Mouse (Mus musculus) stomach, embryonic 14.5 days (tissue): ENCODE measurements around the gene Fzd4. TPM values are rescaled to one million over a fixed set of nuclear protein-coding genes. Genes with fewer than 3 reads are reported as not detected.
A peak's percentile ranks its signal among the peaks of the same experiment; 100 is the strongest.

Source experiments
- ATAC-seq: fragments of 200-750 bp; cut with Nextera tagmentation; 2 replicates; pipeline ENCODE4 v1.8.0; 2017; ENCODE audit warnings: low read depth, moderate TSS enrichment; ENCODE audit not compliant: insufficient number of reproducible peaks, insufficient read depth, low FRiP score
- H3K27ac ChIP-seq: fragments of 300-500 bp; sonication (generic); 2 replicates; pipeline ENCODE4 v1.5.1; 2014; ENCODE audit warnings: mild to moderate bottlenecking, low read length, moderate library complexity, mixed read lengths
- H3K27me3 ChIP-seq: fragments of 300-500 bp; sonication (generic); 2 replicates; pipeline ENCODE4 v1.6.1; 2014; ENCODE audit warnings: low read length, control low read depth, mixed read lengths; ENCODE audit not compliant: control insufficient read depth, insufficient read depth
- H3K36me3 ChIP-seq: fragments of 300-500 bp; sonication (generic); 2 replicates; pipeline ENCODE4 v1.6.1; 2014; ENCODE audit warnings: mild to moderate bottlenecking, control low read depth, low read length, moderate library complexity, mixed read lengths; ENCODE audit not compliant: control insufficient read depth, insufficient read depth
- H3K4me1 ChIP-seq: fragments of 300-500 bp; sonication (generic); 2 replicates; pipeline ENCODE4 v1.6.1; 2014; ENCODE audit warnings: low read length, control low read depth, mixed read lengths; ENCODE audit not compliant: control insufficient read depth, insufficient read depth
- H3K4me2 ChIP-seq: fragments of 300-500 bp; sonication (generic); replicated peaks from 2 replicates; pipeline ENCODE4 v1.6.1; 2014; ENCODE audit warnings: low read depth, low read length, control low read depth
- H3K4me3 ChIP-seq: fragments of 300-500 bp; sonication (generic); 2 replicates; pipeline ENCODE4 v1.5.1; 2014; ENCODE audit warnings: low read depth, low read length, control low read depth
- H3K9ac ChIP-seq: fragments of 300-500 bp; sonication (generic); replicated peaks from 2 replicates; pipeline ENCODE4 v1.6.1; 2014; ENCODE audit warnings: low read depth, mild to moderate bottlenecking, control low read depth, low read length, moderate library complexity, mixed read lengths
- H3K9me3 ChIP-seq: fragments of 300-500 bp; sonication (generic); 2 replicates; pipeline ENCODE4 v1.6.1; 2016; ENCODE audit warnings: low read depth, low read length, control low read depth; ENCODE audit not compliant: control insufficient read depth
- WGBS: fragments of 180-500 bp; shearing (Covaris S2); extraction: QIAGEN DNeasy Blood & Tissue Kit; methylation state at CpG from one replicate; pipeline ENCODE4 v1.1.7; 2014; 5-methylcytosine and 5-hydroxymethylcytosine counted together
- polyA plus RNA-seq: library from polyadenylated mRNA; unstranded; fragments of >200 nt; fragmentation: Nextera tagmentation; extraction: Ambion mirVana; gene quantifications from 2 replicates; pipeline ENCODE4 v1.2.1, GENCODE M21; 2014

Fzd4 gene
- polyA plus RNA-seq, 1 experiment from 2014 or later, result 24.2 TPM

DNA sequence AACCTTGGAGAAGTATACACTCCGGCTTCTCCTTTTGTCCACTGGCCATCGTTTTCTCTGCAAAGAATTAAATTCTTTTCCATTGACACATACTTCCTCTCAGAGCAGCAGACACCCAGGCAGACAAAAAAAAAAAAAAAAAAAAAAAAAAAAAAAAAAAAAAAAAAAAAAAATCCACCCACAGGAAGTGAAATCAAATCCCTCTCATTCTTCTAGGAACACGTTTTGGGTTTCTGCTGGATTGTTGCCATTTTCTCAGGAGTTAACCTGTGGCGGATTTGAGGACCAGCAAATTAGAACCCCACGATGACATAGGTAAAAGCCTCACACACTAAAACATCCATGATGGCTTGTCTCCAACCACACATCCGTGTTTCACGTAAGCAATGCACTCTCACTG lies 37.1 kb downstream of the Fzd4 start:
- no peaks in the 10 kb centered on the region for H3K27me3 ChIP-seq
- ATAC-seq, result no peak
- no peaks in the 10 kb centered on the region for H3K9me3 ChIP-seq
- no peak overlapping the region for H3K4me2 ChIP-seq
- H3K4me1 ChIP-seq, result no peaks in the 10 kb centered on the region
- 63% methylated on average over 7 of the region's 7 CpGs for WGBS
- H3K27ac ChIP-seq, result no peak overlapping the region
- H3K9ac ChIP-seq, result no peak overlapping the region
- H3K4me3 ChIP-seq, result no peak overlapping the region
- no peaks in the 10 kb centered on the region for H3K36me3 ChIP-seq

DNA sequence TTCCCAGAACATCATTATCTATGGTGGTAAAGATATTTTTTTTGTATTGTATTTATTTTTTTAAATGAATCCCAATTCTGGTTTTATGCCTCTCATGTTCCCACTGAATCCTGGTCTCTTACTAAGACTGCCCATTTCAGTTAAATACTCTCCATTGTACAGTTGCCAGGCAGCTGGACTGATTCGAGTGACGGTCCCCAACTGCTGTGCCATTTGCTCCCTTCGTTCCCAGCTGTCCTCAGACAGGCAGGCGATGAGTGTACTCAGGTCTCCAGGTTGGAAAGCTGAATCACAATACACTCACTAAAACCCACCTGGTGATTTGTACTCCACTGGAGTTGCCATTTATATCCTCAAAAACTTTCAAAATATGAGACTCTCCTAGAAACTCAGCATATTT lies 38.1 kb downstream of the Fzd4 start:
- WGBS, result 78% methylated on average over 4 of the region's 4 CpGs
- H3K27me3 ChIP-seq, result no peaks in the 10 kb centered on the region
- H3K36me3 ChIP-seq, result no peaks in the 10 kb centered on the region
- H3K9ac ChIP-seq, result no peak overlapping the region
- ATAC-seq, result no peak
- H3K4me2 ChIP-seq, result no peak overlapping the region
- no peaks in the 10 kb centered on the region for H3K4me1 ChIP-seq
- no peak overlapping the region for H3K27ac ChIP-seq
- H3K4me3 ChIP-seq, result no peak overlapping the region
- no peaks in the 10 kb centered on the region for H3K9me3 ChIP-seq

DNA sequence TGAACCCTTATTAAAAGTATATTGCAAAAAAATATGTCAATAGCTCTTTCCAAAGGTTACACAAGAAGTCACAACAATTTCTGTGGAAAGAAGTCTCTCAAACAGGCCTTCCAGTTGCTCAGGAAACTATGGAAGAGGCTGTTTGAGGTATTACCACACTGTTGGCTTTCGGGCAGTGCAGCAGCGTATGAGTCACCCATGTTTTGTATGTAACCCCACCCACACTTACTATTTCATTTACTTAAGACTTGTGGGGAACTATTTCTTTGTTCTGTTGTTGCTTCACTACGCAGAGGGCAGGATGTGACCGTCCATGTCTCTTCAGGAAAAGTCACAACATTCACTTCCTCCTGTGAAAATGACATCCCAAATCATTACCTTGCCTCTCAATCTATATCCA lies 41.0 kb downstream of the Fzd4 start:
- H3K27me3 ChIP-seq, result no peaks in the 10 kb centered on the region
- no peak overlapping the region for H3K9ac ChIP-seq
- H3K36me3 ChIP-seq, result no peaks in the 10 kb centered on the region
- no peaks in the 10 kb centered on the region for H3K4me1 ChIP-seq
- peak; percentile 74; the same call in 1 of the 2 replicates for ATAC-seq
- no peak overlapping the region for H3K4me2 ChIP-seq
- no peak overlapping the region for H3K4me3 ChIP-seq
- no peaks in the 10 kb centered on the region for H3K9me3 ChIP-seq
- WGBS, result 62% methylated on average over 4 of the region's 4 CpGs
- no peak overlapping the region for H3K27ac ChIP-seq

DNA sequence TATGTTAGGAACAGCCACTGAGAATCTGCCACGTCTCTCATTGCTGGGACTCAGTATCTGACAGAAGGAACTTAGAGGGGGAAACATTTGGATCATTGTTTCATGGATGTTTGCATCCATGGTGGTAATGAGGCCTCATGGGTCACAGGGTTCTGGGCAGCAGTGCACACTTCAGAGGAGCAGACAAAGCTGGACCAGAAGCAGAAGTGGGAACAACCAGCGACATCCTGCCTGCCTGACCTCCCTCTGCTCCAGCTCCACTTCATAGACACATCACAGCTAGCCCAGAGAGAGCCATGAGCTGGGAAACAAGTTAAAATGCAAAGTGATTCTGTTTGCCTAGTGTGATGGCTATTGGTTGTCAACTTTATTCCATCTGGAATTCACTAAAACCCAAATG lies 46.2 kb downstream of the Fzd4 start:
- no peak for ATAC-seq
- Histone ChIP-seq H3K4me1 (no peaks in the 10 kb centered on the region), H3K36me3 (no peaks in the 10 kb centered on the region)

DNA sequence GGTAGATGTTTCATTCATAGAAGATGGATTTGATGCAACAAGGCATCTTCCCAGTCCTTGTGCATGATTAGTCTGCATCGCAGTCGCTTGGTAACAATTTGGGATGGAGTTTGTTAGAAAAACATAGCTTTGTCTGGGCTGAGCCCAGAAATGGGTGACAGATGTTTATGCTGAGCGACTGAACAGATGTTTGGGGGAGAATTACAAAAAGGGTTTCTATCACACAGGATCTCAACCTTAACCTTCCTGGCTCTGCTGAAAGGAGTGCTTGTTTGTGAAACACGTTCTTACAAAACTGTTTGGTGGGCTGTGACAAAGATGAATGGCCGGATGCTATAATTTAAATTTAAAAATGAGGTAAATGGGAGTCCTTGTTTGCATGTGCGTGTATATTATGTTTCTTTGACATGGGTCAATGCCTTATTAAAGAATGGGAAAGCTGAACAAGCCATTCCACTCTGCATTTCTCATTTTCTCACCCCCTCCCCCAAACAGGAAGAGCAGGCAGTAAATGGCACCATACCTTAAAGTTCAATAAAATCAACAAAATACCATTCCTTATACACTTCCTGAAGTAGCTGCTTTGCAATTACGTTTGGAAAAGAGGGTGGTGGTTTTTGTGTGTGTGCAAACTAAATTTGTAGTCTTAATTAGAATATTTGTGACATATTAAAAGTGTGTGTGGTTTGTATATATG lies 52.4 kb downstream of the Fzd4 start:
- WGBS, result 21% methylated on average over 7 of the region's 7 CpGs
- Histone ChIP-seq H3K36me3 (no peaks in the 10 kb centered on the region), H3K9me3 (no peaks in the 10 kb centered on the region), H3K27ac (no peak overlapping the region), H3K27me3 (no peaks in the 10 kb centered on the region), H3K4me2 (no peak overlapping the region), H3K9ac (no peak overlapping the region), H3K4me3 (no peak overlapping the region), H3K4me1 (no peaks in the 10 kb centered on the region)
- no peak for ATAC-seq

More for the DNA sequence above, 46.2 kb downstream of the Fzd4 start:
- H3K4me2 ChIP-seq, result no peak overlapping the region
- no peak overlapping the region for H3K9ac ChIP-seq
- no peak overlapping the region for H3K27ac ChIP-seq
- WGBS, result 70% methylated on average over 2 of the region's 2 CpGs
- no peak overlapping the region for H3K4me3 ChIP-seq
- no peaks in the 10 kb centered on the region for H3K9me3 ChIP-seq
- no peaks in the 10 kb centered on the region for H3K27me3 ChIP-seq

DNA sequence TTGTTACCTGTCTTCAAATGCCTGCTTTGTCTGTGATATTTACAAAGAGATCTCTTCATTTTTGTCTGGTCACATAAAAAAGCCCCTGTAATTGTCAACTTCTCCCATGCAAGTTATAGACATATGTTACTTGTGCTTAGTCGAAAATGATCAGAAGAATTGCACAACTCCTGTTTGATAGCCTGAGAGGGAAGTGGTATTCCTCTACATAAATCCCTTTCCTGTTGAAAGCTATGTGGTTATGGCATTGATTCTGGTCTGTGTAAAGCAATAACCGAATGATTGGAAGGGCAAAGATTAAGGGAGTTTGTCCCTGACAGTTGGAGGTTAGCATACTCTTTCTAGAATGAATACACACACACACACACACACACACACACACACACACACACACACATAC lies 55.5 kb downstream of the Fzd4 start:
- H3K27me3 ChIP-seq, result no peaks in the 10 kb centered on the region

DNA sequence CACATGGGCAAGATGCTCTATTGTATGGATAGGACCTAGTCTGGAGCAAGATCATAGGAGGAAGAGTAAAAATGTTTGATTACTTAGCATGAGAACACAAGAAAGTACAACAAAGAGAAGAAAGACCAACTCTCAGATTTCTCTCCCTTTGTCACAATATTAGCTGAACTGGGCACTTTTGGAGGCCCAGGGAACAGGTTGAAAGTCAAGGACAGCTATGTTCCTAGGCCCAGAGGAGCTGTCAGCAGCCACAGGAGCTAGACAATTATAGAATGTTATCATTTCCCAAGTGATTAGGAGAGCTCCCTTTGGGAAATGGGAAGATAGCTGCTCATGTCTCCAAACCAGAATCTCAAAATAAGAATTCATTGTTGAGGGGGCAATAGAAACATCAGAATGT lies 56.8 kb downstream of the Fzd4 start:
- H3K4me2 ChIP-seq, result no peak overlapping the region

More for the DNA sequence above, 55.5 kb downstream of the Fzd4 start:
- no peaks in the 10 kb centered on the region for H3K9me3 ChIP-seq
- no peaks in the 10 kb centered on the region for H3K4me1 ChIP-seq
- WGBS, result 61% methylated on average over 2 of the region's 2 CpGs
- no peak overlapping the region for H3K9ac ChIP-seq
- H3K36me3 ChIP-seq, result no peaks in the 10 kb centered on the region
- no peak overlapping the region for H3K27ac ChIP-seq
- H3K4me2 ChIP-seq, result no peak overlapping the region
- ATAC-seq, result no peak
- H3K4me3 ChIP-seq, result no peak overlapping the region

DNA sequence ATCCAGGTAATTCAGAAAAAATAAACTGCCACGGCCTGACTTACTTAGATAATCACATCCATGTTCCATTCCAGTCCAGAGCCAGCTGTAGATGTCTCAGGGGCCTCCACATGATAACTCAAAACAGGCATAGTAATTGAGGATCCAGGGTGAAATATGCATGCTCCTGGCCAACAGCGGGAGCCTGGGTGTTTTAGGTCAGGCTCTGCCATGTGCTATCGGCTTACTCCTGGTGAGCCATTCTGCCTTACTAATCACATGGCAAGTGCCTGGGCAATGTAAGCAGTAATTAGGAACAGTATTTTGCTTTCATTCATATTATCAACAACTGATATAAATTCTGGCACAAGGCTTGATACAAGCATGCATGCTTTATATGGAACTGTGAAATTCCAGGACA lies 57.2 kb downstream of the Fzd4 start:
- H3K4me2 ChIP-seq, result no peak overlapping the region
- H3K9me3 ChIP-seq, result no peaks in the 10 kb centered on the region
- H3K4me3 ChIP-seq, result no peak overlapping the region
- no peak for ATAC-seq
- 68% methylated on average over 3 of the region's 3 CpGs for WGBS
- H3K9ac ChIP-seq, result no peak overlapping the region
- H3K4me1 ChIP-seq, result no peaks in the 10 kb centered on the region
- H3K36me3 ChIP-seq, result no peaks in the 10 kb centered on the region
- H3K27ac ChIP-seq, result no peak overlapping the region
- H3K27me3 ChIP-seq, result no peaks in the 10 kb centered on the region

More for the DNA sequence above, 56.8 kb downstream of the Fzd4 start:
- Histone ChIP-seq H3K4me3 (no peak overlapping the region), H3K4me1 (no peaks in the 10 kb centered on the region), H3K27me3 (no peaks in the 10 kb centered on the region), H3K9ac (no peak overlapping the region), H3K27ac (no peak overlapping the region), H3K36me3 (no peaks in the 10 kb centered on the region), H3K9me3 (no peaks in the 10 kb centered on the region)
- ATAC-seq, result no peak
